Mouse (Mus musculus) brain, embryonic 14.5 days (tissue): ENCODE results near the gene Acbd3.

Experiments
- CTCF ChIP-seq: fragments of 200-500 bp; IDR thresholded peaks from 2 replicates; pipeline ENCODE4 v1.5.1; 2012; ENCODE audit warnings: inconsistent platforms, mild to moderate bottlenecking, moderate library complexity, borderline replicate concordance; ENCODE audit not compliant: insufficient read depth, insufficient read length; ENCODE audit errors: extremely low read depth
- POLR2A ChIP-seq: fragments of 200-500 bp; IDR thresholded peaks from 2 replicates; pipeline ENCODE4 v1.6.1; 2012; ENCODE audit warnings: mild to moderate bottlenecking, inconsistent platforms, borderline replicate concordance; ENCODE audit not compliant: poor library complexity, insufficient read depth, insufficient read length, severe bottlenecking; ENCODE audit errors: extremely low read depth

- TF ChIP-seq CTCF (no peak), POLR2A (no peak)
Observed at GRCm38 (mm10) chr1:180771722-180772121, 45.9 kb downstream of the Acbd3 start.
